Mouse (Mus musculus) megakaryocyte, embryonic 14.5 days (primary cell): ENCODE measurements at regions not wholly inside any gene's neighbourhood (a gene's known extent, or its start where the extent isn't known, plus 50 kb on each side); places are given as distances from the start of the nearest gene placed in this dataset.

Source experiments
- FLI1 ChIP-seq: IDR thresholded peaks from 2 replicates; pipeline ENCODE4 v1.6.1; 2012; ENCODE audit warnings: low read length, inconsistent platforms, mixed read lengths
- GATA1 ChIP-seq: IDR thresholded peaks from 3 replicates; pipeline ENCODE4 v1.6.1; 2012; ENCODE audit warnings: mixed read lengths, low read length, inconsistent platforms, borderline replicate concordance

- TF ChIP-seq GATA1 (no peak), FLI1 (no peak)
Measured at GRCm38 (mm10) chr8:103007284-103007984, 222.0 kb upstream of the Cdh11 start.
